Mouse (Mus musculus): ENCODE results near the gene Mrrf. TPM values are rescaled to one million over a fixed set of nuclear protein-coding genes. Genes with fewer than 3 reads are reported as not detected.
"Not testable (repeated sequence)": the region's sequence is repeated elsewhere in the genome, so short reads cannot be mapped to it uniquely, and the experiment has no call there.

The Mrrf gene
- total RNA-seq, 2 experiments from 2014 or later, result 38.6 to 44.5 TPM

DNA sequence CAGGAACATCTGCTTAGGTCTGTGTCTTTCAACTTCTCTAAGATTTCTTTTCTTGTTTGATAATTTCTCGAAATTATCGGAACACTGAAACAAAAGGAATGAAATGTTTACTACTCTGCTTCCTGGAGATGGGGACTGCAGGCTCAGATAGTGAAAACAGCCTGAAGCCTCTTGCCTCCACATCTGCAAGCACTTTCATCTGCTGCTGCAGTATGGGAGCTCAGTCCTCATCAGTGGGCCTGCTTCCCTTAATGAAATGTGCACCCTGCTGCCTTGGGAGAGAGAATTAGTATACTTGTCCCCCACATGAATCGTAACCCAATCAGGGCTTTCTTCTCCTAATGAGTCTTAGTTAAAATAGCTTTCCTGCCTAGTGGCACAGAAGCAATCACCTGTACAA, 7.1 kb upstream of the Mrrf start:
- DNase-seq, result no peak

DNA sequence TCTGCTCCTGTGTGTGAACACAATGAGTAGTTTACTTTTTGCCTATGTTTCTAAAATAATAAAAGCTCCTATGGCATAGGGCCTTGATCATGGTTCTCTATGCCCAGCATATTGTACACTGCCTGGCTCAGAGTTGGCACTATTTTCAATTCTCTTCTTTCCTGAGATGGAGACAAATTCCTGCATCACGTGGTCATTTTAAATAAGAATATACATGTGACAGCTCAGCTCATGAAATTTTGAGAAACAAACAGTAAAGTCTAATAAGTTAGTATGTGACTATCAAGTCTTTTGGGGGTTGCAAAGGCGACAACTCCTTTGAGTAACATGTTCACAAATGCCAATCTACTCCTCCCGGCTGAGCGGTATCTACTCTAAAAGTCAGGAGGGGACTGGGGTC, 302 bp upstream of the Mrrf start:
- no peak for DNase-seq

DNA sequence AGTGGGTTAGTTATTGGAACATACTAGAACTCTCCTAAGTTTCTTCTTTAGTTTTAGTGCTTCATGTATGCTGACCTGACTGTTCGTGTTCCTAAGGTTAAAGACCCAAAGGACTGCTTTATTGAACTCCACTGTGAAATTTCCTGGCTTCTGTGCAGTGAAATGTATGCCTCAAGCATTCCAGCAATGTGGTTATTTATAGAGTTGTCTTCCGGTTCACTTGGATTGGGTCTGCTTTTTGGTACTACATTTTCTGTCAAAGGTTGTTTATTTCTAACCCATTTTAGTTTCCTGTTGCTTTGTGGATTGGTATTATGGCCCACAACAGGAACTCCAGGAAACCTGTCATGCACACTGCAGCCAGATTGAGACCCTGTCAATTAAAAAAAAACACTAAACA, 2.9 kb downstream of the Mrrf start:
- no peak for DNase-seq

DNA sequence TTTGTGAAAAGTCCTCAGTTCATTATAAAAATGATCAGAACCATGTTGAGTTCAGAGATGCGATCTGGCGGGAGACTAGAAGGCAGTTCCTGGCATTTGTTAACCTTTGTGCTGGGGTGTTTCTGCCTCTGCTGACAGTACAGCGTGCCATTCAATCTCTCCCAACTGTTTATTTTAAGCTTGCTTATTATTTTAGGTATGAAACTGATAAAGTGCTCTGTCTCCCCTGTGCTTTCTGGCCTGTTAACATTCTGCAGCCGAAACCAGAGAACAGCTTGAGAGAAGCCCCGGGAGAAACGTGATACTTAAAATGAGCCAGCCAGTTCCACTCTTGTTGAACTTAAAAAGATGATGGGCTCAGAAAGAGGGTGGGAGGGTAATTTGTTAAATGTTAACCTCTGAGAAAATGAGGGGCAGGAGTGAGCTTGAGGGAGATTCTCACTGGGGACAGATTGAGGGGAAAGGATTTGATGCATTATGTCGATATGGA, 12.7 kb downstream of the Mrrf start:
- no peak for DNase-seq

DNA sequence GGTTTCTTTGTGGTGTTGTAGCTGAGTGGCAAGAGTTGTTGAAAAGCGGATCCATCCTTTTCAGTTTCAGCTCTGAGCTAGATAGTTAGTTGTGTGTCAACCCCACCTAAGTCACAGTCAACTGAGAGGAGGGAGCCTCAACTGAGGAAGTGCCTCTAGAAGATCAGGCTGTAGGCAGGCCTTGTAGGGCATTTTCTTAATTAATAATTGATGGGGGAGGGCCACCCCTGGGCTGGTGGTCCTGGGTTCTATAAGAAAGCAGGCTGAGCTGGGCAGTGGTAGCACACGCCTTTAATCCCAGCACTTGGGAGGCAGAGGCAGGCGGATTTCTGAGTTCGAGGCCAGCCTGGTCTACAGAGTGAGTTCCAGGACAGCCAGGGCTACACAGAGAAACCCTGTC, 16.2 kb downstream of the Mrrf start:
- not testable (repeated sequence) for DNase-seq

DNA sequence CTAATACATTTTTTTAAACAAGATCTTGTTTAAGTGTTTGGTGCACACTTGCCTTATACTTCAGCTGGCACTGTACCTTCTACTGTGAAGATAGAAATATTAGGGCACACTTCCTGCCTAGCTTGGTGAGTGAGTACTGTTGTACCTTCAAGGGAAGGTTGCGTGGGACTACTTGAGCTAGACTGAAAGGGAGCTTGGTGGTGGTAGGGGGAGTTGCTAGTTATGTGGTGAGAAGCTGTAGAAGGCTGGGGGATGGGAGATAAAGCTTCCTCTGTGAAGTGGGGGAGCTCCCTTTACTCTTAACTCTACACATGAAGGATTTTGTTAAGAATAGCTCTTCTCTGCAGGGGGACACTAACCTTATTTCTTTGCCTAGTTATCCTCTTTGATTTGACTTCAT, 21.3 kb downstream of the Mrrf start:
- no peak for DNase-seq

DNA sequence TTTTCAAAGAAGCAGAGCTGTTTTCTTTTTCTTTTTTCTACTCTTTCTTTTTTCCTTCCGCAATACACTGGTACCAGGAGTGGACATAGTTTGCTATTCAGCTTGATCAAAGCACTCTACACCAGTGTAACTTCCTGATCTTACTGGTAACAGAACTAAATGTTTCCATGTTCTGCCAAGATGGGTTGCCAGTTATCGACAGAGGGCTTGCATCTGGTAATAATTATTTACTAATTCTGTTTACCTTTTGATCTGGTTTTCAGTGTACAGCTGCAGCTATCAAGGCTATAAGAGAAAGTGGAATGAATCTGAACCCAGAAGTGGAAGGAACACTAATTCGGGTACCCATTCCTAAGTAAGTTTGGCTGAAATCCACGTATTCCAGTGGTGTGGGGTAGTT, 23.1 kb downstream of the Mrrf start:
- no peak for DNase-seq

DNA sequence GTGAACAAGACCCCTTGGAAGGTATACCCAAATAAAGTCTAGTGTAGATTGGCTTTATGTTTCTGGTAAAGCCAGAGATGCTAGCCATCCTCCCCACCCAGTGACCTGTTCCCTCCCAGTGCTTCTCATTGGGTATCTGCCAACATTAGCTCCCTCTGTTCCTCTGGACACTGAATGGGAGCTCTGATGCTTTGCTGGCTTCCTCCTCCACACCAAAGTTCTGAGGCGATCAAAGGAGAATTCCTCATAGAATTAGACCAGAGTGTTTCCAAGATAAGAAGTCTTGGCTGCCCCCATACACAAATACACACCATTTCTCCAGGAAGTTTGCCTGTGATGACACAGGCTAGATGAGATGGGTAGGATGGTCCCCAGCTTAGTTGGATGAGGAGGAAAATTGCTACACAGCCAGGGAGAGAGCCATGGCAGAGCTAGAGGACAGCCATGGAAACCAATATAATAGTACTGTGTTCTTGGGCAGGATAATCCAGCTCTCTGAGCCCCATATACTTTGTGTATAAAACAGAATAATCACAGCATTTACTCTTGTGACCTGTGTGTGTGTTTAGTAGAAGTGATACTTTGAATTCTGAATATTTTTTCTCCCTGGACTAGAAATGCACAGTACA, 31.9 kb downstream of the Mrrf start:
- DNase-seq, result peak; percentile 33 to 38

DNA sequence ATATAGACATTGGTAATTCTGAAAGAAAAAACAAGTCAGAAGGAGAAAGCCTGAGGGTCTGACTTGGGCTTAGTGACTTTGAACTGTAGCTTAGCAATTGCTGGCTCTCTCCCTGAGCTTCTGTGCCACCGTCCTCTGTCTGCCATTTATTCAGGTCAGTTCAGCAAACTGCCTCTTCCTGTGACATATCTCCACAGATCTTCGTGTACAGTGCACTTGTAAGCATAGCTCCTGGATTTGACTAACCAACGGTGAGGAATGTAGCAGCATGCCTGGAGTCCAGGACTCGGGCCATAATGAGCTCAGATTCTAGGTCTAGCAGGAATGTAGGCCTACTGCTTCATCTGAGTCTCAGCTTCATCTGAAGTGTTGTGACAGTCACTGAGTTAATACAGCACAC, 33.0 kb downstream of the Mrrf start:
- no peak for DNase-seq

DNA sequence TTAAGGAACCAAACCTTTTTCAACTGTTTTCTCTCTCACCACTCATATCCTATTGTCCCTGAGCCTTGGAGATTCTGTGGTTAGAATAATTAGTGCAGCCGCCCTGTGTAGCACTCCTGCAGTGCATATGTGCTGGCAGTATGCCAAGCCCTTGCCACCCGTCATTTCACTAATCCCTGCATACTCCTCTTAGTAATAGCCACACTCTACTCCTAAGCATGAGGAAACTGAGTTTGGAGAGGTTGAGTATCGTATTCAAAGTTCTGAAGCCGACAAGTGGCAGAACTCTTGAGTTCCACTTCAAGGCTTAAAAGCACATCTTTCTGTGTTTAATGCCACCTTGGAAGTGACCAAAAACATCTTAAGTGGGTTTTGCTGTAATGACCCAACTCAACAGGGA, 35.9 kb downstream of the Mrrf start:
- DNase-seq, result no peak

DNA sequence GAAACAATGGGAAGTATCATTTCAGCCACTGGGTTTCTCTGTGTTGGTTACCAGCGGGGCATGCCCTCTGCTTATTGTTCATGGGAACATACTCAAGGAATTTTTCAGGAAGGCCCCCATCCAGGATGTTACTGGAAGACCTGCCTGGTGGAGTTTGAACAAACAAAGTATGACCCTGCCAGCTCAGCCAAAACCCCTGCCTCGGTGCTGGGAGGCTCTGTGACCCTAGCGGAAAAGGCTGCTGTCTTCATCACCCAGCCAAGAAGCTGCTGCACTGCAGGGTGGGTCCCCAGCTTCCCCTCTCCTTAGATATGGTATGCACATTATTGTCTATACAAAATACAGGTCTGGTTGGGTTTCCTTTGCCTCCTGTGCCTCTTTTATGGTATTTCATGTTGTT, 36.4 kb downstream of the Mrrf start:
- DNase-seq, result peak in 1 of 2 experiments; percentile 35

DNA sequence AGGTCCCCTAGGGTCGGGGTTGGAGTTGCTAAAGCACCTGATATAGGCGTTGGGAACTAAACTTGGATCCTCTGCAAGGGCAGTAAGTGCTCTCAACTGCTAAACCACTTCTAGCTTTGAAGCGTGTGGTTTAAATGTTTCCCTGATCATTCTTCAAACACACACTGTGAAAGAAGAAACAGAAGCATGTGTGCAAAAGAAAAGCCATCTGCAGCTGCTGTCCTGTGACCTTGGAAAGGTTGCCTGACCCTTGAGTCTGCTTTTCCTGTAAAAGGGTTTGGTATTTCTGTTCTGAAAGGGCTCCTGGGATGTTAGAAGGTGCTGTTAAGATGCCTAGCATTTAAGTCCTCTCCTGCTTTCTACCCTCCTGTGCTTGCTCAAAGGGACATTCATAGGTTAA, 43.3 kb downstream of the Mrrf start:
- no peak for DNase-seq

DNA sequence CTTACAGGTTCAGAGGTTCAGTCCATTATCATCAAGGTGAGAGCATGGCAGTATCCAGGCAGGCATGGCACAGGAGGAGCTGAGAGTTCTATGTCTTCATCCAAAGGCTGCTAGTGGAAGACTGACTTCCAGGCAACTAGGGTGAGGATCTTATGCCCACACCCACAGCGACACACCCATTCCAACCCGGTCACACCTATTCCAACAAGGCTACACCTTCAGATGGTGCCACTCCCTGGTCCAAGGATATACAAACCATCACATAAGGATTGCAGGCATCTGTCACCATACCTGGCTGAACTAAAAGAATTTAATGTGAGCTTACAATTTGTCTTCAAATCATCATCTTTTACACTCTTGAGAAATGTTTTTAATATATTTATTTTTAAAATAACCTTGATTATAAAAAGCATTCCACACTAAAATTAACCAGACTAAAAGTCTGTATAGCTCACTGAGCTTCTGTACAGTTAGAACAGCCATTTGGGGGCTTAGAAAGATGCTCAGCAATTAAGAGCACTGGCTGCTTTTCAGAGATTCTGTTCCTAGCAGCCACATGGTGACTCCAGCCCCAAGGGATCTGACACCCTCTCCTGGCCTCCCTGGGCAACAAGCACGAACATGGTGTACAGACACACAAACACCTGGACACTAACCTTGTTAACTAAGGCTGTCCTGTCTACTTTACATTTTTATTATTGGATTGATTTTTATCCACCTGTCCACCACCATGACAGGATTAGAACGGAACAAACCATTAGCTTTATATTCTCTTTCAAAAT, 45.6 kb downstream of the Mrrf start:
- DNase-seq, result not testable (repeated sequence)

DNA sequence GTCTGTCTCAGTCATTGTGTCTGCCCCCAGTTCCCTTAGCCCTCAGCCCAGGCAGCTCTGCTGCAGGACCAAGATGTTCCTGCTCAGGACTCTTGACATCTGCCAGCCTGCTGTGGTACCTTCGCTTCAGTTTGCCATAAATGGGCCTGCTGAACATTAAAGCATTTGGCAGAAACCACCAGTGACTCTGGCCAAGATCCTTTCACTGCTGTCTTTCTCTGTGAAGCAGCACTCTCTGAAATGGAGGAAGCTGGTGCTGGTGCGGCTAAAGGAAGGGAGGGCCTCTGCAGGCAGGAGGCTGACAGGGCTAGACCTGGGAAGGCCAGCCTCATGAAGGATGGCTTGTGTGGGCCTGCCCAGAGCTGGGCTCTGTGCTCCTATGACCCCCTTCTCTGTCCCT, 47.1 kb downstream of the Mrrf start:
- peak; percentile 56 to 78 for DNase-seq

DNA sequence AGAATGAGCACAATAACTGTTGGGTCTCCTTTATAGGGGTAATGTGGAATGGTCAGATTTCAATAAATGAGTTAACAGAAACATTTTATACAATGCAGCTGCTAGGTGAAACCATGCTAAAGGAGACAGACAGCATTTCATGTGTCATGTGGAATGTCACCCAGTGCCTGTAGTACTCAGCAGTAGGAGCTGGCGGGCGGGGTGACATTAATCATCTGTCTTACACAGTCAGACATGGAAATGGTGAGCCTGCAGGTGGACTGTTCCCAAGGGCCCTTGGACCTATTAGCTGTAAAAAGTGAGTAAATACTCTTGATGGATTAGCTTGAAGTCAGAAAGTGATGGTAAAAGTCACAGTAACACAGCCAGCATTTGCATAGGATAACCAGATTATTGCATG, 48.0 kb downstream of the Mrrf start:
- no peak for DNase-seq

DNA sequence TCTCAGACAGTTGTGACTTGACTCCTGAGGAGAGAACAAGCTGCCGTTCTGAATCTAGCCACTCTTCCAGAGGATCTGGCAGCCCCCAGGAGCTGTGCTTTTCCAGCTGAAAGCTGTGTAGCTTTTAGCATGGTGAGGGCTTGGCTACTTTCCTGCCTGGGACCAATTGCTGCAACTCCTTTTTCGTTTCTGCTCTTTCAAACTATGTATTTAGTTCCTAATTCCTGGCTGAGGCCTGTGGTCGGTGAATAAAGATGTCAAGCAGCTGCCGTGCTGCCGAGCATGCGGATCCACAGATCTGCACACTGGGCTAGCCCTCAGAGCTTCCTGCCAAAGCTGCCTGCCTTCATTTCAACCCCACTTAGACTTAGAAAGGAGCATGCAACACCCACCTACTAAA, 48.7 kb downstream of the Mrrf start:
- no peak for DNase-seq

DNA sequence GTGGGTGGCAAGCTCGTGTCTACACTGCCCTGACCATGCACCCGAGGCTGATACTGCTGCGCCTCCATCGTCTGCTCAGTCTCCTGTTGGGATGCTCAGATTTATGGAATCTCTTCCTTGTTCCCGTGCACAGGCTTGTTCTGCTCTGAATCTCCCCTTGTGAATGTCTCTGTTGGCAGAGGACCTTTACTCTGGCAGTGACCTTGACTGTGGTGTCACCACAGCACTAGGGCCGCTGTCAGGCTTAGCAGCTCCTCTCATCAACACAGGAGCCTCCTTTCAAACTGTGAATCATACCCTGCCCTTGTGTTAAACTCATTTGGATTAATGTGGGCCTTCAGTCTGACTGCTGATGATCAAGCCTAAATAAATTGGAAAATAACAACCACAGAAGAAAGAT, 53.0 kb downstream of the Mrrf start:
- DNase-seq, result not testable (repeated sequence)

DNA sequence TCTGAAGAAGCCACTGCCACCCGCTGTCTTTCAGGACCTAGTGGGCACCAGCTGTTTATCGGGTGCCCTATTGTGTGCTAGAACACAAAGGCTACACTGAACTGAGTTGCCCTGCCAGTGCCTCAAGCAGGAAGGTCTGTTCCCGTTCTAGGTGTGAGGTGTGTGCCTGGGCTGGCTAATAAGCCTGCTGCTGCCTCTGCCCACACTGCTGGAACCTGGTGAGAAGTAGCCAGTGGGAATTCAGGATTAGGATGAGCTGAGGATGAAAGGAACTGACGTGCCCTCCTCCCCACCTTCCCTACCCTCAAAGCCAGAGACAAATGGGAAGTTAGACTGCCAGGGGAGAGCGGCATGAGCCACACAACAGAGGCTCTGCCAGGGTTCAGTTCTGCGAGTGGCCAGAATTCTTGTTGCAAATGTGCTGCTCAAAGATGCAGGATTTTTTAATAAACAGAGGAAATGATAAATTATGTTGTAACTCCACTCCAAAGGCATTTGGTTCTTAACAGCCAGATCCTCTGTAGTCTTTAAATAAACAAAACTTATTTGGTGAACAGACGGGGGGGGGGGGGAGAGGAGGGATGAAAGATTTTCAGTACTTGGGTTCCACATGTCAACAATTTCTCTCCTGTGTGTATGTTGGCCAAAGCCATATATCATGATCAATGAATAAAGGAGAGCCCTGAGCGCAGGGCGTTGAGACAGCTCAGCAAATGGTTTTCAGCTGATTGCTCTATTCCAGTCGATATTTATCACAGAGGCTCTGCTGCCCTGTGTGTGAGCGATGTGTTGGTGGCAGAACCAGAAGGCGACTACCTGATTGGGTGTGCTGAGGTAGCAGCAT, 55.1 kb downstream of the Mrrf start:
- no peak for DNase-seq

DNA sequence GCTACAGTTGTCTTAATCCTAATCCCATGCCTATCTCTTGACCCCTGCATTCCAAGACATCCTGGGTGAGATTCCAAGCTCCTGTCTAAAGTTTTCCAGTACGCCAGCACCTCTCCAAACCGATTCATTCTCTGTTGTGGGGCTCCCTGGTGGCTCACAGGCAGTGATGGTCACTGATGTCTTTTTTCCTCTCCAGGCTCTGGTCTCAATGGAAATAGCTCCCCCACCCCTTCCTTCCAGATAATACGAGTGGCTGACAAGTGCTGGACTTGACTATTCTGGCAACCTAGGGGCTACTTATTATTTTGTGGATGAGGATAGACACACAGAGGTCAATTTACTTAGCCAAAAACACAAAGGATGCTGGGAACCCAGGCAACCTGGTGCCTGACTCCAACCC, 60.8 kb downstream of the Mrrf start:
- no peak for DNase-seq

DNA sequence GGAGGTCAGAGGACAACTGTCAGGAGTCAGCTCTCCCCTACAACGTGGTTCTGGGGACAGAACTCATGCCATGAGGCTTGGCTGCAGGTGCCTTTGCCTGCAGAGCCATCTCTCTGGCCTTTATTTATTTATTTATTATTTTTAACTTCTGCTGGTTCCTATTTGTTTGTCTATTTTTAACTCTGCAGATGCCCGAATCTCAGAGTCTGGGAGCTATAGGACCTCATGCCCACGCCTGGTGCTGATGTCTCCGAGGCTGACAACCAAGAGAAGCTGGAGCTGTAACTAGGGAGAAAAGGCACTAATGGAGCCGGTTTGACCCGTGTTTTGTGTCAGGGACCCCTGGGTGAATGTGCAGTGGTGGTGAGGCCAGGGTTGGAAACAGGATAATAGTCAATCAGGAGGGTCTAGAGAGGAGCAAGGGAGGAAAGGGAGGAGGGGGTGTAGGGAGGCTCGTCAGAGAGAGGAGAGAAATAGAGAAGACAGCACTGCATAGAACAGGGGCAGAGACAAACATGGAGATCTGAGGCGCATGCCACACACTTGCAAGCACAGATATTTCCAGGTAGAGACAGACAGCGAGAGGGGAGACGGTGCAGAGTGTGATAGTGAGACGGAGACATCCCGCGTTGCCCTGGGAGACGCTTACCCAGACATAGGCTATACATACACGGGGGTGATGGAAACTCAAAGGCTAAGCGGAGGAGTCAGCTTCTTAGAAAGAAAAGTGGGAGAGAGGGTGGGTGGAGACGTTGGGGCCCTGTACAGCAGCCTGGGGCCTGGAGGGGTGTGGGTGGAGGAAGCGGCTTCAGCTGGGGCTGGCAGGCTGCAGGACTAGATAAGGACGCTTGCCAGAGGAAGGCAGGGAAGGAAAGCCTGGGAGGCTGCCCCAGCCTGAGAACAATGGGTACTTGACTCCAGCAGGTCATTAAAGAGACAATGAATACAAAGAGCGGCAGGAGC, 62.0 kb downstream of the Mrrf start:
- DNase-seq, result peak; percentile 67 to 86

DNA sequence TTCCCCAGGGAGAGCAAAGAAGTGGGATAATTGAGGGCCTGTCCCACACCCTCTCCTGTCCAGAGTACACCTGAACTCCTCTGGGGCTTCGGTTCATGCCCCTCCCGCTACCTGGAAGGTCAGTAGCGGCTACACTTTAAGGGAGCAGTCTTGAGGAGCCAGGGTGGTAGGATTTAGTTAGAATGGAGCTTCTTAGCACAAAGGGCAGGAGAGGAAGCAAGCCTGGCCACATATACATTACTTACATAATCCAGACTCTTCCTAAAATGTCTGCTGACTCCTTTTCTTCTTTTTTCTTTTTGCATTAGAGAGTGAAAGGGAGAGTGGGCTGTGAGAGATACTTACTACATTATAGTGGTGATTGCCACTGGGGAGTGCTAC, 62.7 kb downstream of the Mrrf start:
- DNase-seq, result no peak

DNA sequence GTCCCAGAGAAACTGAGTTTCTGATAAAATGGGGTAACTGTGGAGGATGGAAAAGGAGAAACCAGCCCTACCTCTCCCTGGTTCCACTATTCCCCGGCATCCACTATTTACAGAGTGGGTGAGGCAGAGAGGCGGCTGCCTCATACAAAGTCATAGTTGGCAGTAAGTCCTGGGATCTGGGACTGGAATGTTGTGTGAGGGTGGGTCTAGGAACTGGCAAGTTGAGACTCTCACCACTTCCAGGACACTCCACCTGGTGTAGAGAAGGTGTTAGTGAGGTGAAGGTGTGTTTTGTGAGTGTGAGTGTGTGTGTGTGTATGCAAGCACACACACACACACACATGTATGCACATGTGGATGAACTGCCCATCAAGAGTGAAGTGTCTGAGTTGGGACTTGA, 64.6 kb downstream of the Mrrf start:
- DNase-seq, result no peak
